Mouse (Mus musculus) myocyte (in vitro differentiated cells): ENCODE results near the gene Psph. TPM values are rescaled to one million over a fixed set of nuclear protein-coding genes. Genes with fewer than 3 reads are reported as not detected.

Experiments used
- H3K27me3 ChIP-seq: one replicate; pipeline ENCODE4 v1.6.1; 2011; ENCODE audit not compliant: control insufficient read depth, insufficient read depth, insufficient read length
- H3K36me3 ChIP-seq: one replicate; pipeline ENCODE4 v1.6.1; 2011; ENCODE audit not compliant: control insufficient read depth, insufficient read depth
- H3K4me2 ChIP-seq: one replicate; pipeline ENCODE4 v1.6.1; 2011; ENCODE audit warnings: low read depth, control low read depth
- H3K4me3 ChIP-seq: one replicate; pipeline ENCODE4 v1.5.1; 2011; ENCODE audit warnings: mild to moderate bottlenecking, control low read depth, moderate library complexity
- H3K79me2 ChIP-seq: one replicate; pipeline ENCODE4 v1.6.1; 2011; ENCODE audit not compliant: control insufficient read depth, insufficient read depth
- H3ac ChIP-seq: one replicate; pipeline ENCODE4 v1.6.1; 2011; ENCODE audit not compliant: control insufficient read depth, insufficient read length
- CEBPB ChIP-seq: IDR thresholded peaks from 2 replicates; pipeline ENCODE4 v1.6.1; 2011; ENCODE audit warnings: mild to moderate bottlenecking, moderate library complexity; ENCODE audit not compliant: poor library complexity, insufficient read depth, severe bottlenecking
- E2F4 ChIP-seq: IDR thresholded peaks from one replicate; pipeline ENCODE4 v1.6.1; 2011; ENCODE audit warnings: mild to moderate bottlenecking, control low read depth, moderate library complexity; ENCODE audit not compliant: insufficient read depth
- MAX ChIP-seq: IDR thresholded peaks from one replicate; pipeline ENCODE4 v1.6.1; 2011; ENCODE audit warnings: low read depth, mild to moderate bottlenecking, control low read depth
- MYOD1 ChIP-seq, 3 experiments: IDR thresholded peaks; one replicate each; pipeline ENCODE4 v1.6.1; 2011; ENCODE audit warnings: control low read depth in 2 of 3, low read depth in 2 of 3, mild to moderate bottlenecking in 2 of 3, moderate library complexity in 1 of 3; ENCODE audit not compliant: insufficient read length in 2 of 3, control insufficient read depth in 1 of 3
- MYOG ChIP-seq, 3 experiments: IDR thresholded peaks; one replicate each; pipeline ENCODE4 v1.6.1; 2011; ENCODE audit warnings: control low read depth in 2 of 3, low read depth in 2 of 3, mild to moderate bottlenecking in 2 of 3; ENCODE audit not compliant: insufficient read length in 2 of 3, control insufficient read depth in 1 of 3, insufficient read depth in 1 of 3
- POLR2A ChIP-seq: IDR thresholded peaks from one replicate; pipeline ENCODE4 v1.6.1; 2011; ENCODE audit warnings: low read depth, mild to moderate bottlenecking, control low read depth, moderate library complexity; ENCODE audit not compliant: insufficient read length
- POLR2AphosphoS2 ChIP-seq: IDR thresholded peaks from one replicate; pipeline ENCODE4 v1.6.1; 2011; ENCODE audit warnings: low read depth, control low read depth; ENCODE audit not compliant: insufficient read length
- REST ChIP-seq: IDR thresholded peaks from one replicate; pipeline ENCODE4 v1.6.1; 2011; ENCODE audit warnings: mild to moderate bottlenecking, control low read depth, moderate library complexity; ENCODE audit not compliant: insufficient read depth, insufficient read length
- SRF ChIP-seq: IDR thresholded peaks from one replicate; pipeline ENCODE4 v1.6.1; 2011; ENCODE audit warnings: low read depth; ENCODE audit not compliant: control insufficient read depth, insufficient read length
- TCF12 ChIP-seq: IDR thresholded peaks from one replicate; pipeline ENCODE4 v1.6.1; 2011; ENCODE audit warnings: mild to moderate bottlenecking, control low read depth; ENCODE audit not compliant: poor library complexity, insufficient read depth, severe bottlenecking
- TCF3 ChIP-seq: IDR thresholded peaks from one replicate; pipeline ENCODE4 v1.6.1; 2011; ENCODE audit warnings: low read depth, control low read depth; ENCODE audit not compliant: insufficient read length
- USF1 ChIP-seq: IDR thresholded peaks from one replicate; pipeline ENCODE4 v1.6.1; 2011; ENCODE audit warnings: low read depth, mild to moderate bottlenecking, control low read depth, moderate library complexity
- polyA plus RNA-seq: library from polyadenylated mRNA; unstranded; fragments of >200 nt; fragmentation: generic; extraction: Trizol; gene quantifications from one replicate; pipeline ENCODE4 v1.2.1, GENCODE M21; 2012; ENCODE audit warnings: missing spikeins

Psph gene
- polyA plus RNA-seq, 1 experiment, result 338 TPM

DNA sequence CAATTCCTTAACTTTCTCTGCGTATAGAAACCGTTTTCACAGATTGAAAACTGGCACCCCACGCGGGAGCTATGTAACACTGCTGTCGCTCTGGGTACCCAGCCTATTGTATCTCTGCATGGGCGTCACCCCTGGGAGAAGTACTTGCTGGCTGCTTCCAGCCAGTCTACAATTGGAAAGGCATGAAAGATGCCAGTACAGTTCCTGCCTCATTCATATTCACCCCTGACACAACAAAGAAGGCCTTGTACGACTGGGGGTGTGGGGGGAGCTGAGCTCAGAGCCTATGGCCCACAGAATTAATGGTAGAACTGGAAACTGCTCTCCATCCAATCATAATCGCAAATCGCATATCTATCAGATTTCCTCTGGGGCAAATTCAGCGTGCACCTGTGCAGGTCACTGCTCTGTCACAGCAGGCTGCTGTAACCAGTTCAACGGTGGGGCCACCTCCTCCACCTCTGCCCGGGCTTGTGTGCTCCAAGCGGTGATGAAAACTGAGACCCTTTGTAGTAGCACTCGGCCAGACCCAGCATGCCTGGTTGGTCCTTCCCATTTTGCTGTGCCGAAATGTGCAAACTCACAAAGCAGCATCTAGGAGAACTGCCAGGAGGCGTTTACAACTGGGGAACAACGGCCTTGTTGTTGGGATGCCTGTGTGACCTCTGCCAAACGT, 25.2 kb downstream of the Psph start:
- Histone ChIP-seq H3K4me2 (no peak overlapping the region), H3K79me2 (no peaks in the 10 kb centered on the region), H3K27me3 (no peaks in the 10 kb centered on the region), H3ac (no peak overlapping the region), H3K4me3 (no peak overlapping the region), H3K36me3 (peaks cover 14% of the 10 kb centered on the region)
- TF ChIP-seq E2F4, result no peak
- TF ChIP-seq POLR2A, result no peak

DNA sequence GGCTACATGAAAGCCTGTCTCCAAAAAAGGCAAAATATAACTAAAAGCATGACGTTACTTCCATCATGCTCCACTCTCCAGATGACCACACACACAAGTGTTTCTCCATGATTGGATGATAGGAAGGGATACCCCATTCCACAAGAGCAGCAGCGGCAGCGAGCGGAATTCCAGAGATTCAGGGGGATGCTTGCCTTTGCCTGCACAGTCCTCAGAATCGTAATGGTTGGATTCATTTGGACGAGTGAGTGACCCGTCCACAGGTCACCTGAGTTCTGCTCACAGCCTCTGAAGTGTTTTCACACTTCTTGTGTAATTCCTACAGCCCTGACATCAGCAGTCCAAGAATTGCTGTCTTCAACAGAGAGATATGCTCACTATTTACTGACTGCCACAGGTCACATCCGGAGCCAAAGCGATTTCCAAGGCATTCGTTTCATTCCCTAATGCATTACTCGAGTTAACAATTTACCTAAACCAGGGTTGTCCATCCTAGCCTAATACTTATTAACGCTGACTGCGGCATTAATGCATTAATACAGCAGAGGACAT, 27.2 kb downstream of the Psph start:
- Histone ChIP-seq H3K4me2 (no peak overlapping the region), H3K79me2 (no peaks in the 10 kb centered on the region), H3ac (no peak overlapping the region), H3K4me3 (no peak overlapping the region), H3K27me3 (no peaks in the 10 kb centered on the region), H3K36me3 (peaks cover 3% of the 10 kb centered on the region)
- TF ChIP-seq MYOG (IDR thresholded peaks at IDR 0.05; ENCODE audit: control insufficient read depth in 1 of 3, insufficient read depth in 1 of 3, insufficient read length in 2 of 3, low read depth in 2 of 3) (no peak), TCF3 (no peak), CEBPB (no peak), MYOD1 (IDR thresholded peaks at IDR 0.05; ENCODE audit: control insufficient read depth in 1 of 3, insufficient read length in 2 of 3, low read depth in 2 of 3) (no peak)

DNA sequence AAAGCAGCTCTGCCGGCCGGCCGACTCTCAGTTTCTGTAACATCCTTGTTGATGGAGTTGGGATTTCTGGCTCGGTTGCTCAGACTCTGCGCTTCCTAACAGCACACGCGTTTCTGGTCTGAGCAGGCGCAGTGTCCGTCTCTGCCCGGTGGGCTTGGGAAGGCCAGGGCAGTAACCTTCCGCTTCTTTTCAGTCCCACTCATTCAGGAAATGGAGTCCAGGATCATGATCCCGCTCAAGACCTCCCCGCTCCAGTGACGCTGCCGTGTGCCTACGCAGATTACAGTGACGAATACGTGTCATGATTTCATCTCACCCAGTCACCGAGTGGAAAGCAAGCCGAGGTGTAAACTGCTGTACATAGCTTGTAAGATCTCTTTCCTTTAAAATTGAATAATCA, 30.4 kb downstream of the Psph start:
- H3K27me3 ChIP-seq, result no peaks in the 10 kb centered on the region
- H3K4me2 ChIP-seq, result no peak overlapping the region
- H3ac ChIP-seq, result no peak overlapping the region
- H3K36me3 ChIP-seq, result no peaks in the 10 kb centered on the region
- no peaks in the 10 kb centered on the region for H3K79me2 ChIP-seq
- no peak overlapping the region for H3K4me3 ChIP-seq
- TF ChIP-seq SRF (no peak), REST (no peak), POLR2A (no peak), POLR2AphosphoS2 (no peak), MYOG (IDR thresholded peaks at IDR 0.05; ENCODE audit: control insufficient read depth in 1 of 3, insufficient read depth in 1 of 3, insufficient read length in 2 of 3, low read depth in 2 of 3) (no peak), E2F4 (no peak), TCF12 (no peak), TCF3 (no peak), USF1 (no peak), CEBPB (no peak), MYOD1 (IDR thresholded peaks at IDR 0.05; ENCODE audit: control insufficient read depth in 1 of 3, insufficient read length in 2 of 3, low read depth in 2 of 3) (no peak), MAX (no peak)

DNA sequence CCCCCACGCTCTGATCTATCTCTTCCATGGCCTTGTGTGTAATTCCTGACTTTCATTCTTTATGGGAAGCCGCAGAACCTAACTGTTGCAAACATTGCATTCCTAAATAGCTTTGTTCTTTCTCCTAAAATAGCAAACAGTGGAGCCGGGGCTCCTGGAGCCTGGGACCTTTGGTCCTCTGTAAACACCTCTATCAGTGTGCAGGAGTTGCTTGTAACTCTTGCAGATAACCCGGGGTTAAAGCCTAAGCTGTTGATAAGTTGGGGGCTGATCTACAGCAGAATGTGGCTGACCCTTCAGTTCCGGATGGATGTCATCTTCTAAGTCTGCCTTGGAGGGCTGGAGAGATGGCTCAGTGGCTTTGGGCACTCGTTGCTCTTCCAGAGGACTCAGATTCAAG, 43.2 kb downstream of the Psph start:
- TF ChIP-seq MYOD1 (IDR thresholded peaks at IDR 0.05; ENCODE audit: control insufficient read depth in 1 of 3, insufficient read length in 2 of 3, low read depth in 2 of 3), result no peak
- no peak for TF ChIP-seq POLR2A
- TF ChIP-seq CEBPB, result no peak
- no peak for TF ChIP-seq SRF
- no peak for TF ChIP-seq POLR2AphosphoS2
- no peak for TF ChIP-seq REST
- no peak for TF ChIP-seq TCF12
- no peak for TF ChIP-seq MYOG (IDR thresholded peaks at IDR 0.05; ENCODE audit: control insufficient read depth in 1 of 3, insufficient read depth in 1 of 3, insufficient read length in 2 of 3, low read depth in 2 of 3)
- no peak for TF ChIP-seq USF1
- no peak for TF ChIP-seq E2F4
- no peak for TF ChIP-seq MAX
- Histone ChIP-seq H3K27me3 (no peaks in the 10 kb centered on the region), H3K36me3 (peaks cover 25% of the 10 kb centered on the region), H3K4me3 (no peak overlapping the region), H3K79me2 (no peaks in the 10 kb centered on the region), H3ac (no peak overlapping the region), H3K4me2 (no peak overlapping the region)

GRCm38 (mm10) chr5:129742903-129743488, 44.3 kb downstream of the Psph start:
- Histone ChIP-seq H3K4me3 (no peak overlapping the region), H3ac (no peak overlapping the region), H3K79me2 (no peaks in the 10 kb centered on the region), H3K27me3 (no peaks in the 10 kb centered on the region), H3K36me3 (peaks cover 19% of the 10 kb centered on the region), H3K4me2 (no peak overlapping the region)
- TF ChIP-seq SRF (no peak), CEBPB (no peak), POLR2AphosphoS2 (no peak), MYOD1 (IDR thresholded peaks at IDR 0.05; ENCODE audit: control insufficient read depth in 1 of 3, insufficient read length in 2 of 3, low read depth in 2 of 3) (no peak), MAX (no peak), POLR2A (no peak), TCF3 (no peak), TCF12 (no peak), MYOG (IDR thresholded peaks at IDR 0.05; ENCODE audit: control insufficient read depth in 1 of 3, insufficient read depth in 1 of 3, insufficient read length in 2 of 3, low read depth in 2 of 3) (no peak), USF1 (no peak), E2F4 (no peak), REST (no peak)
